Mouse (Mus musculus) heart, postnatal 14 days (tissue): ENCODE measurements around the gene Cabin1. TPM values are rescaled to one million over a fixed set of nuclear protein-coding genes. Genes with fewer than 3 reads are reported as not detected.

Source experiments
- DNase-seq, 2 experiments: peaks; one replicate each; pipeline ENCODE4 v3.0.0; 2021 to 2022
- intact Hi-C: fragments of 180-260 bp; cut with DNase I; formaldehyde crosslinking; loops from one replicate; pipeline ENCODE4 v1.15.1; 2025
- total RNA-seq, 2 experiments: library from RNA; stranded (reverse); gene quantifications; 2 replicates each; pipeline ENCODE4 v1.2.3; 2021

The Cabin1 gene
- total RNA-seq, 2 experiments from 2014 or later = 23.0 to 24.8 TPM

GRCm38 (mm10) chr10:75607253-75607652 lies 156.9 kb downstream of the Cabin1 start:
- intact Hi-C loops = no loop called here
- DNase-seq = no peak

GRCm38 (mm10) chr10:75605162-75605846 lies 158.8 kb downstream of the Cabin1 start:
- intact Hi-C loops = no loop called here
- no peak for DNase-seq

- intact Hi-C loops = no loop called here
- DNase-seq = no peak
Measured at GRCm38 (mm10) chr10:75600189-75600730, 163.9 kb downstream of the Cabin1 start.

Other genes starting within 250 kb of the Cabin1 start
- 10 to 100 TPM; 56.0 to 68.3 TPM for gene Snrpd3, start 246.8 kb downstream of the Cabin1 start, total RNA-seq
- 10 to 100 TPM; 43.8 to 45.5 TPM for gene Gucd1, start 246.4 kb downstream of the Cabin1 start, total RNA-seq
- 1 to 10 TPM; 1.3 to 1.5 TPM for gene Lrrc75b, start 204.0 kb downstream of the Cabin1 start, total RNA-seq
- gene Ggt1, start 202.7 kb downstream of the Cabin1 start, total RNA-seq = not detected
- gene Ggt5, start 175.0 kb downstream of the Cabin1 start, total RNA-seq = 10 to 100 TPM in 1 of 2 experiments, 1 to 10 TPM in 1; 8.3 to 10.7 TPM
- 1 to 10 TPM; 2.4 to 2.5 TPM for gene Susd2, start 120.3 kb downstream of the Cabin1 start, total RNA-seq
- gene Ddt, start 9.1 kb upstream of the Cabin1 start, total RNA-seq = 10 to 100 TPM; 44.8 to 61.1 TPM
- not detected for gene Gm20441, start 16.6 kb upstream of the Cabin1 start, total RNA-seq
- 1 to 10 TPM; 1.8 to 4.3 TPM for gene Gstt3, start 17.1 kb upstream of the Cabin1 start, total RNA-seq
- gene Gstt1, start 34.2 kb upstream of the Cabin1 start, total RNA-seq = 1 to 10 TPM; 7.0 to 9.1 TPM
- not detected for gene Gstt4, start 58.2 kb upstream of the Cabin1 start, total RNA-seq
- 10 to 100 TPM in 1 of 2 experiments, 1 to 10 TPM in 1; 9.4 to 12.1 TPM for gene Gstt2, start 73.1 kb upstream of the Cabin1 start, total RNA-seq
- gene Mif, start 95.9 kb upstream of the Cabin1 start, total RNA-seq = 100 to 1,000 TPM; 215 to 220 TPM
- gene Derl3, start 129.1 kb upstream of the Cabin1 start, total RNA-seq = under 1 TPM in 1 of 2 experiments, not detected in 1; 0.51 TPM
- gene Smarcb1, start 157.3 kb upstream of the Cabin1 start, total RNA-seq = 10 to 100 TPM; 26.1 to 29.1 TPM
- gene Chchd10, start 168.8 kb upstream of the Cabin1 start, total RNA-seq = 1,000 to 10,000 TPM; 1,290 to 1,409 TPM
- gene Mmp11, start 172.2 kb upstream of the Cabin1 start, total RNA-seq = 1 to 10 TPM; 5.0 to 9.7 TPM
- under 1 TPM in 1 of 2 experiments, not detected in 1; 0.24 TPM for gene Gm867, start 176.3 kb upstream of the Cabin1 start, total RNA-seq
- gene Vpreb3, start 178.7 kb upstream of the Cabin1 start, total RNA-seq = under 1 TPM in 1 of 2 experiments, not detected in 1; 0.65 TPM
- not detected for gene Gm5134, start 190.2 kb upstream of the Cabin1 start, total RNA-seq